ENCODE assay signal across 19 mouse cellular contexts in the genomic region with DNA sequence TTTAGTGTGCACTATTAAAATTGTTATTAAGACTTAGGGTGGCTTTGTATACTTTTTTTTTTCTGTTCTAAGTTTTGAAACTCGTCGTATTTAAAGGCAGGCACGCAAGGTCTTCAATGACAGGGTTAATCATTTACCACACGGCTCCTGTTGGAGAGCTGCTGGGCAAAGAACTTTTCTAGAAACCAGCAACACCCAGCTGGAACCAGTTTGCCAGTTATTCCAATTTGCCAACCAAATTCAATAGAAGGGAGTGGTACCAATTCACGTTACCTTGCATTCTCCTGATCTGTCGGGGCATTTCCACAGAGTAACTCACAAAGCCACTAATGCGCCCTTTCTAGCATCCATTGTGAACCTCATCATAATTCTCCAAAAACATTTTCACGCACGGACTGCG. TPM values are rescaled to one million over a fixed set of nuclear protein-coding genes. Genes with fewer than 3 reads are reported as not detected.
DNase-seq lines count a peak whose midpoint lies in the region; ATAC-seq lines count a peak whose summit lies in the region.
"Had no signal": no experiment of that assay in that cellular context is flagged by ENCODE, and none has a peak within 500 bp of the region (broad histone marks: within the 10 kb centered on the region; RNA-seq: fewer than 3 reads in every experiment).

No protein-coding gene starts in this region.

- ATAC-seq in heart, embryonic 12.5 days (ENCODE audit: insufficient number of reproducible peaks, low FRiP score) = no peak
- ATAC-seq in heart, embryonic 11.5 days (replicated peaks; ENCODE audit: insufficient number of reproducible peaks, low FRiP score, low TSS enrichment) = no peak
- ATAC-seq in liver, embryonic 15.5 days (ENCODE audit: insufficient read depth) = no peak
- no peak for ATAC-seq in liver, embryonic 11.5 days (replicated peaks; ENCODE audit: low FRiP score)
- ATAC-seq: activated CD4-positive, CD25-positive, alpha-beta regulatory T cell, adult 4 months had no signal

- H3K9ac ChIP-seq in heart, embryonic 12.5 days = no peak overlapping the region
- H3K9ac ChIP-seq in heart, embryonic 11.5 days (ENCODE audit: low read depth, low read length) = no peak overlapping the region
- no peak overlapping the region for H3K9ac ChIP-seq in liver, embryonic 15.5 days
- H3K9ac ChIP-seq in liver, embryonic 11.5 days (ENCODE audit: low read depth, low read length) = no peak overlapping the region
- H3K9ac ChIP-seq: embryonic facial prominence, embryonic 12.5 days; limb, embryonic 15.5 days had no signal

- peak overlapping the region; percentile 29 for H3K4me2 ChIP-seq in heart, embryonic 12.5 days
- H3K4me2 ChIP-seq in heart, embryonic 11.5 days = no peak overlapping the region
- H3K4me2 ChIP-seq in liver, embryonic 15.5 days = 0 out of 2 replicates have a peak overlapping the region, but pooled peaks have one; percentile 7
- no peak overlapping the region for H3K4me2 ChIP-seq in liver, embryonic 11.5 days
- H3K4me2 ChIP-seq: embryonic facial prominence, embryonic 12.5 days; limb, embryonic 15.5 days; midbrain, embryonic 11.5 days had no signal

- DNase-seq in liver, embryonic 11.5 days (ENCODE audit: low spot score) = no peak
- DNase-seq in kidney, postnatal 10 days = peak; percentile 56
- DNase-seq in yolk sac, embryonic 10.5 days (ENCODE audit: low spot score) = peak; percentile 46
- DNase-seq in embryo, embryonic 11 days = no peak
- DNase-seq in thymus, postnatal 25 days = no peak
- DNase-seq: cerebellum, adult 11 months; cerebellum, postnatal 36 days; gastrocnemius, postnatal 14 days; heart, postnatal 36 days; lung, postnatal 4 days; right cerebral cortex, postnatal 4 days had no signal

- peaks cover 15% of the 10 kb centered on the region for H3K27me3 ChIP-seq in heart, embryonic 12.5 days (replicated peaks)
- H3K27me3 ChIP-seq in heart, embryonic 11.5 days (ENCODE audit: control insufficient read depth, insufficient read depth, low read length) = peaks cover 12% of the 10 kb centered on the region; the same call in 1 of the 2 replicates
- peaks cover 26% of the 10 kb centered on the region for H3K27me3 ChIP-seq in liver, embryonic 15.5 days
- H3K27me3 ChIP-seq in liver, embryonic 11.5 days (replicated peaks; ENCODE audit: control insufficient read depth, insufficient read depth, low read length) = peaks cover 23% of the 10 kb centered on the region
- H3K27me3 ChIP-seq: CH12.LX had no signal

- no peaks in the 10 kb centered on the region for H3K9me3 ChIP-seq in heart, embryonic 12.5 days (replicated peaks)
- H3K9me3 ChIP-seq in heart, embryonic 11.5 days (replicated peaks; ENCODE audit: control insufficient read depth, low read length) = no peaks in the 10 kb centered on the region
- H3K9me3 ChIP-seq in liver, embryonic 15.5 days (replicated peaks) = no peaks in the 10 kb centered on the region
- no peaks in the 10 kb centered on the region for H3K9me3 ChIP-seq in liver, embryonic 11.5 days (ENCODE audit: control insufficient read depth, low read length)
- H3K9me3 ChIP-seq: embryonic facial prominence, embryonic 12.5 days; limb, embryonic 15.5 days had no signal

- WGBS in heart, embryonic 12.5 days = 84% methylated on average over 10 of the region's 10 CpGs
- 86% methylated on average over 10 of the region's 10 CpGs for WGBS in heart, embryonic 11.5 days (ENCODE audit: insufficient replicate concordance)
- 69% methylated on average over 10 of the region's 10 CpGs for WGBS in liver, embryonic 15.5 days (ENCODE audit: insufficient replicate concordance)
- WGBS in liver, embryonic 11.5 days = 82% methylated on average over 10 of the region's 10 CpGs

- no peak overlapping the region for H3K27ac ChIP-seq in heart, embryonic 12.5 days (ENCODE audit: poor library complexity, severe bottlenecking)
- no peak overlapping the region for H3K27ac ChIP-seq in heart, embryonic 11.5 days (ENCODE audit: low read depth, low read length)
- H3K27ac ChIP-seq in liver, embryonic 15.5 days (replicated peaks) = no peak overlapping the region
- no peak overlapping the region for H3K27ac ChIP-seq in liver, embryonic 11.5 days (ENCODE audit: low read depth, low read length)
- H3K27ac ChIP-seq: embryonic facial prominence, embryonic 12.5 days; limb, embryonic 15.5 days had no signal

- no peak overlapping the region; the same call in 1 of the 2 replicates for H3K4me3 ChIP-seq in heart, embryonic 12.5 days
- no peak overlapping the region for H3K4me3 ChIP-seq in heart, embryonic 11.5 days (ENCODE audit: low read depth, low read length)
- no peak overlapping the region for H3K4me3 ChIP-seq in liver, embryonic 15.5 days (replicated peaks)
- H3K4me3 ChIP-seq in liver, embryonic 11.5 days (ENCODE audit: low read depth, low read length) = no peak overlapping the region
- H3K4me3 ChIP-seq: embryonic facial prominence, embryonic 12.5 days; limb, embryonic 15.5 days had no signal

- H3K36me3 ChIP-seq in heart, embryonic 12.5 days = no peaks in the 10 kb centered on the region
- no peaks in the 10 kb centered on the region for H3K36me3 ChIP-seq in heart, embryonic 11.5 days (ENCODE audit: control insufficient read depth, insufficient read depth, low read length)
- no peaks in the 10 kb centered on the region for H3K36me3 ChIP-seq in liver, embryonic 15.5 days (replicated peaks)
- no peaks in the 10 kb centered on the region for H3K36me3 ChIP-seq in liver, embryonic 11.5 days (ENCODE audit: control insufficient read depth, insufficient read depth, low read length)
- H3K36me3 ChIP-seq: embryonic facial prominence, embryonic 12.5 days; limb, embryonic 15.5 days had no signal

- peaks cover 19% of the 10 kb centered on the region; the same call in 1 of the 2 replicates for H3K4me1 ChIP-seq in heart, embryonic 12.5 days (replicated peaks)
- 0 out of 2 replicates have a peak, but pooled peaks cover 5% of the 10 kb centered on the region for H3K4me1 ChIP-seq in heart, embryonic 11.5 days (ENCODE audit: control insufficient read depth, insufficient read depth, low read length)
- H3K4me1 ChIP-seq in liver, embryonic 15.5 days (replicated peaks) = 0 out of 2 replicates have a peak, but pooled peaks cover 9% of the 10 kb centered on the region
- H3K4me1 ChIP-seq in liver, embryonic 11.5 days (replicated peaks; ENCODE audit: control insufficient read depth, insufficient read depth, low read length) = no peaks in the 10 kb centered on the region

RNA-seq across cellular contexts. Expression of a gene that starts 4.5 kb away (rescaled TPM):
- polyA plus RNA-seq in heart, embryonic 12.5 days (2016; fragmentation: Nextera tagmentation; extraction: Ambion mirVana) = 13.7 and 14.2 TPM in 2 replicates
- 9.3 and 9.8 TPM in 2 replicates for polyA plus RNA-seq in heart, embryonic 11.5 days (2014; fragmentation: Nextera tagmentation; extraction: Ambion mirVana)
- 0.88 and 1.1 TPM in 2 replicates for polyA plus RNA-seq in liver, embryonic 15.5 days (2015; fragmentation: Nextera tagmentation; extraction: Ambion mirVana)
- polyA plus RNA-seq in liver, embryonic 11.5 days (2014; fragmentation: Nextera tagmentation; extraction: Ambion mirVana) = 1.1 and 1.3 TPM in 2 replicates
- polyA plus RNA-seq: activated CD4-positive, CD25-positive, alpha-beta regulatory T cell, adult 4 months had no signal

Comparison
In these comparisons a context has a peak if more than half of its experiments do, and no peak if none do; other contexts are left out.
1. H3K4me2 ChIP-seq: peak in heart, embryonic 12.5 days (single experiment) and liver, embryonic 15.5 days (single experiment); none in heart, embryonic 11.5 days (single experiment) and liver, embryonic 11.5 days (single experiment).
2. DNase-seq: peak in kidney, postnatal 10 days (single experiment) and yolk sac, embryonic 10.5 days (single experiment); none in liver, embryonic 11.5 days (single experiment), embryo, embryonic 11 days (single experiment) and thymus, postnatal 25 days (single experiment).